Mouse (Mus musculus) myocyte (in vitro differentiated cells): Measurements from ENCODE around the gene Cntn3.

Experiments used
- POLR2A ChIP-seq: IDR thresholded peaks from one replicate; pipeline ENCODE4 v1.6.1; 2011; ENCODE audit warnings: low read depth, mild to moderate bottlenecking, control low read depth, moderate library complexity; ENCODE audit not compliant: insufficient read length
- USF1 ChIP-seq: IDR thresholded peaks from one replicate; pipeline ENCODE4 v1.6.1; 2011; ENCODE audit warnings: low read depth, mild to moderate bottlenecking, control low read depth, moderate library complexity

- TF ChIP-seq POLR2A = no peak
- no peak for TF ChIP-seq USF1
These were observed 184.3 kb downstream of the Cntn3 start for GRCm38 (mm10) chr6:102388590-102388989.
